Mouse (Mus musculus) heart, adult 8-10 months (tissue): ENCODE data around the gene Mybpc2. TPM values are rescaled to one million over a fixed set of nuclear protein-coding genes. Genes with fewer than 3 reads are reported as not detected.
A peak's percentile ranks its signal among the peaks of the same experiment; 100 is the strongest.

ENCODE experiments used
- DNase-seq: peaks from one replicate; pipeline ENCODE4 v3.0.0; 2022; ENCODE audit warnings: low spot score
- total RNA-seq, 4 experiments: library from RNA; stranded (reverse); gene quantifications; 2 replicates each; pipeline ENCODE4 v1.2.4; 2022

Mybpc2 gene
- total RNA-seq, 4 experiments from 2014 or later: 14.6 to 21.4 (median 17.7) TPM

- DNase-seq: no peak
These were observed 2.1 kb upstream of the Mybpc2 start for GRCm38 (mm10) chr7:44526414-44527154.

DNA sequence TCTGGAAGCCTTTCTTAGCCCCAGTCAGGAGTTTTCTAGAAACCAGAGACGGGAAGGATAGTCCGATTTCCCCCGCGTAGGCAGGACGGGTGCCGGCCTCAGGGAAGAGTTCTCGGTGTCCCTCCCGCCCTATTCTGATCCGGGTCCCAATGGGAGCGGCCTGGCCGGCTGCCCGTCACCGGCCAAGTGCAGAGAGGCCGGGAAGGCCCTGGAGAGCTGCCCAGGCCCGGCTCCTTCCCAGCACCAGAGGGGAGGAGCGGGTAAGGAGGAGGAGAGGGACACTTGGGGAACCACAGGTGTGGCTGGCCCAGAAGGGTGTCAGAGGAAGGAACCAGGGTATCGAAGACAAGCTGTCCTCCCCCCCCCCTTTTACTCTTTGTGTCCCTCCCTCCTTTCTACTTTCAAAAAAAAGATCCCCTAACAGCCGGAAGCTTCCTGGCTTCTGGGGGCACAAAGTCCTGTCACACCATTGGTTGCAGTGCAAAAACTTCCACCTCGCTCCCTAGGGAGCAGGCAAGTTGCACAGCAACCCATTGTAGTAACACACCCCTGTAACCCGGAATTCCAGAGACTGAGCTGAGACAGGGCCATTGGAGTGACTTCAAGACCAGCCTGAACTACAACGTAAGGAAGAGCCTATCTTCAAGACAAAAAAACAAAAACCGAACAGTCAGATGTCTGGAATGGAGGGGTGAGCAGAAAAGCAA lies 823 bp upstream of the Mybpc2 start:
- peak; percentile 86 for DNase-seq

GRCm38 (mm10) chr7:44523056-44523455 lies 1.4 kb downstream of the Mybpc2 start:
- DNase-seq: no peak

GRCm38 (mm10) chr7:44521710-44522109 lies 2.7 kb downstream of the Mybpc2 start:
- no peak for DNase-seq

- DNase-seq: no peak
These were observed 3.5 kb downstream of the Mybpc2 start for GRCm38 (mm10) chr7:44520990-44521389.

GRCm38 (mm10) chr7:44519240-44519913 lies 5.1 kb downstream of the Mybpc2 start:
- no peak for DNase-seq

DNA sequence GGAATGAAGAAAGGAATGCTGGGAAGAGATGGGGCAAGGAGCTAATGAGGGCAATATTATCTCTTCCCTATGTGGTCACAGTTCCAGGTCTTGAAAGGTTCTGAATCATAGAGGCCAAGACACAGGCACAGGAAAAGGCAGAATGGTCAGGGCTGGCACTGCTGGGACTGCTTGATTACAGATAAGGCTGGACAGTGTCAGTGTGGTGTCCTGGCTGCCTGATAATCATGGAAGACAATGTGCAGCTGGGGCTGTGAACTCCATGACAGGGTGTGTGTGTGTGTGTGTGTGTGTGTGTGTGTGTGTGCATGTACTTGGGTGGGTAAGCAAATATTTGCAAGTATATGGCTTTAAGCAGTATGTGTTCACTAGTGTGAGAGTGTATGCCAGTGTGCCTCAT lies 17.0 kb downstream of the Mybpc2 start:
- DNase-seq: no peak

DNA sequence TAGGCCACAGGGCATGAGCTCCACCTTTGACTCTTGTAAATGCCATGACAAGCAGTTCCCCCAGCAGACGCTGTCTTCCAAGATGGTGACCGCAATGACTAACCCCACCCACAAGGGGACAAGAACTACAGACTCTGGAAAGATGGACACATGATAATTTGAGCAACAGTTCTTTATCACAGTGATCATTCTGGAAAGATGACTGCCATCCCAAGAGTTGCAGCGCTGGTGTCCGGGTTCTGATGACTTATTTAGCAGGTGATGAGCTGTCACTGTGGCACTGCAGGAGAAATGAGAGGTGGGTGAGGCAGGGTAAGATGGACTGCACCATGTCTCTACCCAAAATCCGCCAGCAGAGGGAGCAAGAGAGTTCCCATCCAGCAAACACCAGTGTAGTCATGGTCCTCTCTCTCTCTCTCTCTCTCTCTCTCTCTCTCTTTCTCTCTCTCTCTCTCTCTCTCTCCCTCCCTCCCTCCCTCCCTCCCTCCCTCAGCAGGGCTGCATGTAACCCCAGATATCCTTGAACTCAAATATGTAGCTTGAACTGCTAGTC lies 22.8 kb downstream of the Mybpc2 start:
- peak; percentile 54 for DNase-seq

- no peak for DNase-seq
These were observed 24.4 kb downstream of the Mybpc2 start for GRCm38 (mm10) chr7:44500046-44500445.

DNA sequence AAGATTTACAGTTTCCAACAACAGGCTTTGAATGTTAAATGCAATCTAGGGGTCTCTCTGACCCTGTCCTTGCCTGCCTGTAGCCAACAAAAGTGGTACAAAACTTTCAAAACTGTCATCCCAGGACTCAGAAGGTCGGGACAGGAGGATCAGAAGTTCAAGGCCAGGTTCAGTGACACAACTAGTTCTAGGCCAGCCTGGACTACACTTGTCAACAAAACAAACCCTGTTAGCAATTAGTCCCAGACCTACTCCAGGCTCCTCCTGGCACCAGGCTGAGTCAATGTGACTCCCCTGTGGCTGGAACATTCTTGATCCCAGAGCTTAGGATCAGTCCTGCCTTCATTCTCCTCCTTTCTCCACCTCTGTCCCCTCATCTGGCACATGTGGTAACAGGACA lies 25.5 kb downstream of the Mybpc2 start:
- no peak for DNase-seq

DNA sequence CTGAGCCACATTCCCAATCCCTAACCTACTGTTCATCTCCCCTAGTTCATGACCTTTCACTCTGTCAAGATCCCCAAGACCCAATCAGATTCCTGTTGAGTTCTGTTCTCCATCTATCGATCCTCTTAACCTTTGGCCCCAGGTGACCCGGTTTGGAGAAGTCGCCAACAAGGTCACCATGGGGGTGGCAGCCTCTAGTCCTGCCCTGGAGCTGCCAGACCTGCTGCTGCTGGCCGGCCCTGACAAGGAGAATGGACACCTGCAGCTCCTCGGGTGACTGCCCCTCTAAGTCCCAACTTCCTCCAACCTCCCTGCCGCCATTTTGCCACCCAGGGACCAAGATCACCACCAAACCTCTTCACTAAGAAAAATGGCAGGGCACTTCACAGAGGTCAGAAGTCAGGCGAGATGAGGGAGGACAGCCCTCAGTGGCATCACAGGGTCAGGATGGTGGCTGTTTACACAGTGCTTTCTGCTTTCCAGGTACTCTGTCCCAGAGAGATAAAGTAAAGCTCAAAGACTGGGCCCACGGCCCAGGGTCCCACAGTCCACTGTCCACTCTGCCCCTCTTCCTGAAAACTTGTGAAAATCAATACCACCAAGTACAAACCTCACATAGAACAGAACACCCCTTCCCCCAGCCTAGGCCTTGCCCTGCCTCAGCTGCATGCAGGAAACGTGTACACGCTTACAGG lies 26.9 kb downstream of the Mybpc2 start:
- DNase-seq: no peak

DNA sequence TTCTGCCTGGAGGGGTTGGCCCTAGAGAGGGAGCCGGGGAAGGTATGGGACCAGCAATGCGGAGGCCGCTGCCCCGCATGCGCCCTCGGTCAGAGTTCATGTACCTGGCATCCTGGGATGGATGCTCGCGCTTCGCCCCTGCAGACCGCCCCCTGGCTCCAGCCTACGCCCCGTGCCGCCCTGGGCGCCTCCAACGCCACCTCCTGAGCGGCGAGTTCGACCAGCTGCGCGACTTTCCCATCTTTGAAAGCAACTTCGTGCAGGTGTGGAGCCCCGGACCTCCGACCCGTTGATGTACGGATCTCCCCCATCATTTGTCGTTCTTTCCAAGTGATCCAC lies 27.7 kb downstream of the Mybpc2 start:
- DNase-seq: no peak

- peak; percentile 95 for DNase-seq
These were observed 28.3 kb downstream of the Mybpc2 start, which contains the start of the genes Emc10 and Fam71e1 for GRCm38 (mm10) chr7:44495992-44496770. Gene Emc10, minus strand, starts transcription at chr7:44496529. Gene Fam71e1, plus strand, starts transcription at chr7:44496581.

- no peak for DNase-seq
These were observed 29.4 kb downstream of the Mybpc2 start for GRCm38 (mm10) chr7:44495086-44495485.

DNA sequence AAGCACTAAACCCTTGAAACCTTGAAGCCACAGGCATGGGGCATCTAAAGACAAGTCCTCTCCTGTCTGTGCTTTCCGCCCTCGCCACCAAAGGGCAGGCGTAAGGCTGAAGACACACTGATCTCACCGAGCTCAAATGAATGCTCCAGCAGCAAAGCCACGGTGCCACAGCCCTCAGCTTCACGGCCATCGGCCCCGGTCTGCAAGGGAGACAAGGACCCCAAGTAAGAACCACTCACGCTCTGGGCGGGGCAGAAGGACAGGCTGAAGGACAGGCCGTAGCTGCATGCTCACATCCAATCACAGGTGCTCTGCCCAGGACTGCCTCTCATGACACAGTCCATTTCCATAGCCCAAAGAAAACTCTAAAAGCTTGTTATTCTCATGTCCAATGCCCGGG lies 29.8 kb downstream of the Mybpc2 start:
- no peak for DNase-seq

DNA sequence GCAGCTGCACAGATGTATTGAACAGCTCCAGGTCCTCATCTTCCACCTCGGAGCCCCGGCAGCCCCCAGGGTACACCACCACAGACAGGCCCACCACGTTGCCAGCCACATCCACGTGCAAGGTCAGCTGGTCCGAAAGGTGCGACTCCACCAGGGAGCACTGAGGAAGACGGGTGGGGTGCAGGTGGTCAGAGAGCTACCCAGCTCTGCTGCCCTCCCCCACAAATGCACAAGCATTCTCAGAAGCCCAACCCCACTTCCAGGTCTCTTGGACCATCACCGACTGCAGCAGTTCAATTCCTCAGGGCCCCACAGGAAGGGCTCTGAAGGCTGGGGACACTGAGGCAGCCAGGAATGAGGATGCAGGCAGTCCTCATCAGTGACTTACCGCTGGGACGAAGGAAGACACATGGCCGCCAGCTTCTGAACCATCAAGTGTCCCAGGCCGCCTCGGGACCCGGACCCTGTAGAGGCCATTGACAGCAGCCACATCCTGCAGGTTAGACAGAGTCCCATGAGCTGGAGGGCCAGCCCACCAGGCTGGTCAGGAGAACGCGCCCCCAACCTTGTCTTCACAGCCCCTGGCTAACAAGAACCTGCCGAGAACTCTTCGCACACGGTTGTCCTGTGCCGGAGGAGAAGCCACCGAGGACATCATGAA lies 32.2 kb downstream of the Mybpc2 start:
- DNase-seq: no peak

- no peak for DNase-seq
These were observed 33.1 kb downstream of the Mybpc2 start for GRCm38 (mm10) chr7:44491391-44491790.

- DNase-seq: no peak
These were observed 34.2 kb downstream of the Mybpc2 start for GRCm38 (mm10) chr7:44490281-44490680.

GRCm38 (mm10) chr7:44488545-44488944 lies 35.9 kb downstream of the Mybpc2 start:
- DNase-seq: no peak

DNA sequence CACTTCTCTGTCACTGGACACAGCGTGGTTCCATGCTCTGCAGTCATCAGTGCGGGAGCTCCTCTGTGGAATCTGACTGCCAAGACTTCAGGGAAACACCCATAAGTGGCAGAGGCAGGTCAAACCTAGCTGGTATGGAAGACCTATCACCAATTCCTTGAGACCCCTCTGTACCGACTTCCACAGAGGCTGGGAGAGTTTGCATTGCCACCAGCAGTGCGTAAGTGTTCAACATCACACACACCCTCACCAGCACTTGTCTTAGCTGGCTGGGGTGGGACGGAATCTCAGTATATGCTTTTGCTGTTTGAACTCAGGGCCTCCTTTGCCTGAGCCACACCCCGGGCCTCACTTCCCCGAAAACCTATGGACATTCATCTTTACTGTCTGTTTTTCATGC lies 36.5 kb downstream of the Mybpc2 start:
- no peak for DNase-seq
